Mouse (Mus musculus) C2C12 (cell line): Measurements from ENCODE around the gene Rtn4. TPM values are rescaled to one million over a fixed set of nuclear protein-coding genes. Genes with fewer than 3 reads are reported as not detected.

Experiments
- H3K27me3 ChIP-seq: one replicate; pipeline ENCODE4 v1.6.1; 2011; ENCODE audit not compliant: control insufficient read depth, insufficient read depth, insufficient read length
- H3K36me3 ChIP-seq: one replicate; pipeline ENCODE4 v1.6.1; 2011; ENCODE audit not compliant: control insufficient read depth, insufficient read depth
- H3K4me3 ChIP-seq: one replicate; pipeline ENCODE4 v1.5.1; 2011; ENCODE audit warnings: mild to moderate bottlenecking, control low read depth; ENCODE audit not compliant: poor library complexity, insufficient read depth, severe bottlenecking
- H3K79me2 ChIP-seq: one replicate; pipeline ENCODE4 v1.6.1; 2011; ENCODE audit not compliant: control insufficient read depth, insufficient read depth
- H3K79me3 ChIP-seq: one replicate; pipeline ENCODE4 v1.6.1; 2011; ENCODE audit warnings: low read depth, control low read depth
- H3ac ChIP-seq: one replicate; pipeline ENCODE3; 2011; ENCODE audit warnings: low read depth; ENCODE audit not compliant: control insufficient read depth, insufficient read length
- CEBPB ChIP-seq: IDR thresholded peaks from one replicate; pipeline ENCODE4 v1.6.1; 2011; ENCODE audit warnings: low read depth, mild to moderate bottlenecking, control low read depth, moderate library complexity
- CTCF ChIP-seq: IDR thresholded peaks from one replicate; pipeline ENCODE4 v1.5.1; 2011; ENCODE audit not compliant: control insufficient read depth, insufficient read depth, insufficient read length
- FOSL1 ChIP-seq: IDR thresholded peaks from one replicate; pipeline ENCODE4 v1.8.0; 2011; ENCODE audit warnings: mild to moderate bottlenecking, low read length; ENCODE audit not compliant: poor library complexity, insufficient read depth, severe bottlenecking
- MAX ChIP-seq: IDR thresholded peaks from one replicate; pipeline ENCODE4 v1.6.1; 2011; ENCODE audit warnings: mild to moderate bottlenecking, control low read depth
- MYOD1 ChIP-seq: IDR thresholded peaks from one replicate; pipeline ENCODE4 v1.6.1; 2011; ENCODE audit warnings: low read depth; ENCODE audit not compliant: control insufficient read depth, insufficient read length
- MYOG ChIP-seq: IDR thresholded peaks from one replicate; pipeline ENCODE4 v1.6.1; 2011; ENCODE audit not compliant: control insufficient read depth, insufficient read length; ENCODE audit errors: extremely low read depth
- USF1 ChIP-seq: IDR thresholded peaks from one replicate; pipeline ENCODE4 v1.6.1; 2011; ENCODE audit warnings: low read depth, mild to moderate bottlenecking, control low read depth, moderate library complexity
- polyA plus RNA-seq: library from polyadenylated mRNA; unstranded; fragments of >200 nt; fragmentation: generic; extraction: Trizol; gene quantifications from one replicate; pipeline ENCODE4 v1.2.1, GENCODE M21; 2012; ENCODE audit warnings: missing spikeins

Rtn4 gene
- polyA plus RNA-seq, 1 experiment: 213 TPM

- no peaks in the 10 kb centered on the region for H3K27me3 ChIP-seq
- TF ChIP-seq MYOD1: no peak
- no peak for TF ChIP-seq CEBPB
- TF ChIP-seq USF1: no peak
- TF ChIP-seq CTCF: no peak
- TF ChIP-seq FOSL1: no peak
- no peak for TF ChIP-seq MYOG
- TF ChIP-seq MAX: no peak
These were observed 32.4 kb downstream of the Rtn4 start for GRCm38 (mm10) chr11:29725167-29725566.

DNA sequence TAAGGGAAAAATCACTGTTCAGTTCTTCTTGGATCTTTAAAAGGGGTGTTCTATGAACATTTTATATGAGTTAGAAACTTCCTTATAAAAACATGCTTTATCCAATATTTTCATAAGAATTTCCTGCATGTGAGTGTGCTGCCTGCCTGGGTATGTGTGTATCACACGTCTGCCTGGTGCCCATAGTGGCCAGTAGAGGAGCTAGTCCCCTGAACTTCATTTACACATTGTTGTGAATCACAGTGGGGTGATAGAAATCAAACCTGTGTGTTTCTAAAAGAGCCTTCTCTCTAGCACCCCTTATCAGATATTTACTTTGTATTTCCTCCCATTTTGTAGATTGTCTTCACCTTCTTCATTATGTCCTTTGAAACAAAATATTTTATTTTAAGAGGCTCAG is 32.9 kb downstream of the Rtn4 start:
- H3K79me2 ChIP-seq: peaks cover 100% of the 10 kb centered on the region
- H3K79me3 ChIP-seq: peaks cover 97% of the 10 kb centered on the region
- no peak overlapping the region for H3K4me3 ChIP-seq
- no peak overlapping the region for H3ac ChIP-seq
- no peaks in the 10 kb centered on the region for H3K27me3 ChIP-seq
- peaks cover 36% of the 10 kb centered on the region for H3K36me3 ChIP-seq
- TF ChIP-seq CTCF (no peak), FOSL1 (no peak), MAX (no peak), MYOD1 (no peak), MYOG (no peak), CEBPB (no peak), USF1 (no peak)

More at GRCm38 (mm10) chr11:29725167-29725566, 32.4 kb downstream of the Rtn4 start:
- peaks cover 97% of the 10 kb centered on the region for H3K79me3 ChIP-seq
- H3ac ChIP-seq: no peak overlapping the region
- H3K36me3 ChIP-seq: peaks cover 40% of the 10 kb centered on the region
- peaks cover 100% of the 10 kb centered on the region for H3K79me2 ChIP-seq
- H3K4me3 ChIP-seq: no peak overlapping the region

DNA sequence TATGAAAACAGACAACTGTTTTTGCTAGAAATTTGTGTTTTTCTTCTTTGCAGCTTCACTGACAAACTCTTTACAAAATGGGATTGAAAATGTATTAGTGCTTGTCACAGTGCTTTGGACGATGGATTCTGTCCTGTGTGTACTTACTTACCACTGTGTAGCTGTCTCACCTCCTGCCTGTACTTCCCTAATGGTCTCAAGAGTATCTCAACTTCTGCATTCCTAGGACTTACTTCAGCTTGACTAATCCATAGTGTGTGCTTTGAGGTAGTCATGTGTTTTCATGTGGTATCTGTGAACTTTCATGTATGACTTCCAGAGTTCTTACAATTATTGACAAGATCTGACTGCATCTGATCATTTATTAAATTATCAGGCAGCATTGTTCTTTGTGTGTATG is 35.2 kb downstream of the Rtn4 start:
- no peaks in the 10 kb centered on the region for H3K27me3 ChIP-seq
- TF ChIP-seq MYOG: no peak
- TF ChIP-seq CTCF: no peak
- no peak overlapping the region for H3ac ChIP-seq
- no peak overlapping the region for H3K4me3 ChIP-seq
- peaks cover 100% of the 10 kb centered on the region for H3K79me2 ChIP-seq
- H3K36me3 ChIP-seq: peaks cover 29% of the 10 kb centered on the region
- H3K79me3 ChIP-seq: peaks cover 99% of the 10 kb centered on the region

DNA sequence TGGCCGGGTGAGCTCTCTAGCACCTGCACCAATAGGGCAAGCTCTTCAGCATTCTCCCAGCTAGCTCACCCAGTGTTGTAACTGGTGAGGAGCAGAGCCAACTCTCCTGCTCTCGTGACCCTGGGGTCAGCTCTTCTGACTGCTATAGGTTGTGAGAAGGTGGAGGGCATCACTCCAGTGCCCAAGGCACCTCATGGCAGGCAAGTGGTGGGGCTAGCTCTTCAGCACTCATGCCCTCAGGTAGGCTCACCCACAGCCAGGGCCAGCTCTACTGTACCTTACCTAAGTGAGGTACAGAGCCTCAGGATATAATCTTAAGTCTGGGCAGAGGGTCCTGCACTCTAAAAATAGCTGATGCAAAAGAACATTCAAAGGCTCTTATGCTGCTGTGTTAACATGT is 47.0 kb downstream of the Rtn4 start:
- TF ChIP-seq MYOD1 (no peak), CEBPB (no peak), FOSL1 (no peak), CTCF (no peak), MAX (no peak), MYOG (no peak), USF1 (no peak)
- Histone ChIP-seq H3K36me3 (peaks cover 93% of the 10 kb centered on the region), H3K4me3 (no peak overlapping the region), H3ac (no peak overlapping the region), H3K79me3 (peaks cover 54% of the 10 kb centered on the region), H3K27me3 (no peaks in the 10 kb centered on the region), H3K79me2 (peaks cover 76% of the 10 kb centered on the region)

- H3K79me2 ChIP-seq: peaks cover 25% of the 10 kb centered on the region
- H3ac ChIP-seq: no peak overlapping the region
- H3K4me3 ChIP-seq: no peak overlapping the region
- no peak for TF ChIP-seq MAX
- no peak for TF ChIP-seq MYOG
- no peak for TF ChIP-seq FOSL1
- TF ChIP-seq CEBPB: no peak
- no peak for TF ChIP-seq CTCF
- TF ChIP-seq MYOD1: no peak
- no peak for TF ChIP-seq USF1
- peaks cover 10% of the 10 kb centered on the region for H3K79me3 ChIP-seq
- no peaks in the 10 kb centered on the region for H3K27me3 ChIP-seq
- peaks cover 83% of the 10 kb centered on the region for H3K36me3 ChIP-seq
These were observed 52.1 kb downstream of the Rtn4 start for GRCm38 (mm10) chr11:29744760-29745430.

GRCm38 (mm10) chr11:29745513-29745912 is 52.8 kb downstream of the Rtn4 start:
- H3K79me2 ChIP-seq: peaks cover 19% of the 10 kb centered on the region
- TF ChIP-seq MYOG (no peak), FOSL1 (no peak), MYOD1 (no peak), CTCF (no peak), USF1 (no peak), MAX (no peak), CEBPB (no peak)
- no peaks in the 10 kb centered on the region for H3K27me3 ChIP-seq
- peaks cover 79% of the 10 kb centered on the region for H3K36me3 ChIP-seq
- peaks cover 3% of the 10 kb centered on the region for H3K79me3 ChIP-seq
- H3ac ChIP-seq: no peak overlapping the region
- no peak overlapping the region for H3K4me3 ChIP-seq
